Mouse (Mus musculus) CD4-positive, CD25-positive, alpha-beta regulatory T cell, adult 2 months (primary cell): ENCODE measurements around the gene Gm38431.
"Not testable (repeated sequence)": the region's sequence is repeated elsewhere in the genome, so short reads cannot be mapped to it uniquely, and the experiment has no call there.

ENCODE experiments used
- DNase-seq: peaks from one replicate; pipeline ENCODE4 v3.0.0-alpha.2; 2012; ENCODE audit warnings: low read depth, low spot score

The Gm38431 gene

GRCm38 (mm10) chr9:21105760-21106564 lies 14.2 kb upstream of the Gm38431 start:
- no peak for DNase-seq

GRCm38 (mm10) chr9:21104814-21105213 lies 13.0 kb upstream of the Gm38431 start:
- no peak for DNase-seq

DNA sequence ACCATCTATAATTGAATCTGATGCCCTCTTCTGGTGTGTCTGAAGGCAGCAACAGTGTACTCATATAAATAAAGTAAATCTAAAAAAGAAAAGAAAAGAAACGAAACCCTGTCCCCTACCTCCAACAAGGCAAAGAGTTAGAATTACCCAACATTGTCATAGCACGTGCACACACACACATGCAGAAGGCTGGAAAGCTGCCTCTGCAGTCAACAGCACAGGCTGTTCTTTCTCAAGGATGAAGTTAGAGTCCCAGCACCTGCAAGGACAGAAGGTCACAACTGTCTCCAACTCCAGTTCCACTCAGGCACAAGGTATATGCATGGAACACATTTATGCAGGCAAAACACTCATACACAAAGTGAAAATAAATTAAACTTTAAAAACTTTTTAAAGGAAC lies 10.3 kb upstream of the Gm38431 start:
- no peak for DNase-seq

GRCm38 (mm10) chr9:21100447-21101161 lies 8.8 kb upstream of the Gm38431 start:
- DNase-seq: peak; percentile 23

GRCm38 (mm10) chr9:21097793-21098192 lies 6.0 kb upstream of the Gm38431 start:
- DNase-seq: no peak

- DNase-seq: no peak
Measured at GRCm38 (mm10) chr9:21095958-21096357, 4.2 kb upstream of the Gm38431 start.

- DNase-seq: no peak
Measured at GRCm38 (mm10) chr9:21093423-21093822, 1.6 kb upstream of the Gm38431 start.

DNA sequence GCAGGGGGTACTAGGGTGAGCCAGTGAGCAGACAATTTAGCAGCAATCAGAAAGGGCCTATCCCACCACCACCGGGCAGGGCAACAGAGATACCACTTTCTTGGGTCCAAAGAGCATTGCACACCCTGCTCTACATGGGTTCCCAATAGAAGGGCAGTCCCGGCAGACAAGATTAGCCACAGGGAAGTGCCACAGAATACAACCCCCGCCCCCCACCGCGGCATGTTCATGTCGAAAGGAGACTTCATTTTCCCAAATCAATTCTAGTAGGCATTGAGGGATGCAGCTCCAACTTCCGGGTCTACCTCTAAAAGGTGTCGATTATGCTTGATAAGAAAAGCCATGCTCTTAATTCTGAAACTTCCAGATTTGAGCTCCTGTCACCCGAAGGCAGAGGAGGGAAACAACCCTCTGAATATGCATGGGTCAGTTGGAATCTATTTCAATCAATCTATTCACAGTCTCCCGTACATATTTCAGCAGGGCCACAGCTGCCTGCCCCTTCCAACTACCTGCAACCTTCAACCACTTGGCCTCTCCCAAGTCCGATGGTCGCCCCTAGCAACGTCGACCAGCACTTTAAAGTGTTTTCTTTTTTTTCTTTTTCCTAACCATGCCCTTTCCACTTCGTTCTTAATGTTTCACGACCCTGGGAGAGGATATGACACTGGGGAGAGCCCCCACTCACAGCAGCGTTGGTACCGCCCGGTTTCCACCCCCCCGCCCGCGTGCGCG lies 658 bp downstream of the Gm38431 start:
- no peak for DNase-seq

- DNase-seq: no peak
Measured at GRCm38 (mm10) chr9:21090537-21090936, 1.3 kb downstream of the Gm38431 start.

DNA sequence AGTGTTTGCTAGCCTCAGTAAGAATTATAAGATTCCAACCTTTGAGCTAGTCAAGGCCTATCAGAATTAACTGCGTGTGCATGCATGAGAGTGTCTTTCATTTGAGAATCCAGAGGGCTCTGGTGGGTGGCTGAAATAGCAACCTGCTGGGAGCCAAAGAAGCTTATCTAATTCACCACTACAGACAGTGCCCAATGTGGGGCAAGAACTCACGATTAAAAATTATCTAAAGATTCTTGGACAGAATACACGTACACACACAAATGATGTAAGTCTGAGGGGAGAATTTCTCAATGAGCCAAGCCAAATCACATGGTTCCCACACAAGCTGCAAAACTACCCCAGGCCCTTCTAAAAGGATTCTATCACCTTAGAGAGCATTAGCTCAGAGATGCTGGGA lies 8.5 kb downstream of the Gm38431 start:
- no peak for DNase-seq

- DNase-seq: no peak
Measured at GRCm38 (mm10) chr9:21081127-21081526, 10.7 kb downstream of the Gm38431 start.

- no peak for DNase-seq
Measured at GRCm38 (mm10) chr9:21075625-21076024, 16.2 kb downstream of the Gm38431 start.

GRCm38 (mm10) chr9:21074173-21074572 lies 17.6 kb downstream of the Gm38431 start:
- no peak for DNase-seq

- DNase-seq: peak; percentile 90
Measured at GRCm38 (mm10) chr9:21073044-21073840, 18.6 kb downstream of the Gm38431 start, which contains the start of the genes Gm49373 and Fdx1l. Gm49373 (minus strand) TSS chr9:21073096. Fdx1l (minus strand) TSS chr9:21073614.

DNA sequence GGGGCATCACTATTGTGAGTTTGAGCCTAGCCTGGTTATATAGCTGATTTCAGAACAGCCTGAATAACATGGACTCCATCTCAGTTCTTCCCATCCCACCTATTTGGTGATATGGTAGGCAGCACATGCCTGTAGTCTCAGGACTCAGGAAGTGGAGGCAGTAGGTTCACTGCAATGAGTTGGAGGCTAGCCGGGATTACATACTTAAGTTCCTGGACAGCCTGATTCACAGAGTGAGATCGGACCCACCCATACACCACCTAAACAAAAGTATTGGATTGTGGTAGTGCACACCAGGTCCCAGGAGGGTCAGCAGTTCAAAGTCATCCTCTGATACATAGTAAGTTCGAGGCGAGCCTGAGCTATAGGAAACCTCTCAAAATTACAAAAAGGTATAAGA lies 19.2 kb downstream of the Gm38431 start:
- no peak for DNase-seq

DNA sequence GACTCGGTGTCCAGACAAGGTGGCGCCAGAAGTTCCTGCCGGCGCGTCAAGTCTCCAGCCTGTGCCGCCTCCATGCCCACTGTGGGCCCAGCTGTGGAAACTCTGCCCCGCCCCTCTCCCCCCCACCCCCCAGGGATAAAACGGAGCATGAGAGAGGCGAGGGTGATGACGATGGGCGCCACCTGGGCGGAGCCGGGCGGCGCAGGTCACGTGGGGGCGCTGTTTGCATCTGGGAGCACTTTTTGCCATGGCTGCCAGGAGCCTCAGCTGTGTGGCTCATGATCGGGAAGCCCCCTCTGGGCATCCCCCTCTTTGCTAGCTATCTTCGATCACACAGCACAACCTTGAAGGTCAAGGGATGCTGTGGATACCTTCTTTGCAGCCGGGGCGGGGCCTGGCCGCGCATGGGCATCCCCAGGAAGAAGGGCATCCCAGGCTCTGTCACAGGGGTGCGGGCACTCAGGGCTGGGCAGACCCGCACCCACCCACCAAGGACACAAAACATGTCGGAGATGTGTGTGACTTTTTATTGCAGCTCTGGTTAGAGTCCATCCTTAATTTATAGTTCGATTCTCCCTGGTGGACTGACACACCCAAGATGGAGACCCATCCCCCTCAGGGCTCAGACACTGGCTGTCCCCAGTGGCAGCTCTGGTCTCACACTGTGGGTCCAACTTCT lies 24.7 kb downstream of the Gm38431 start, which contains the start of gene Zglp1:
Gene Zglp1, minus strand, starts transcription at position 88 of the 679 bp plus-strand sequence.
- no peak for DNase-seq

DNA sequence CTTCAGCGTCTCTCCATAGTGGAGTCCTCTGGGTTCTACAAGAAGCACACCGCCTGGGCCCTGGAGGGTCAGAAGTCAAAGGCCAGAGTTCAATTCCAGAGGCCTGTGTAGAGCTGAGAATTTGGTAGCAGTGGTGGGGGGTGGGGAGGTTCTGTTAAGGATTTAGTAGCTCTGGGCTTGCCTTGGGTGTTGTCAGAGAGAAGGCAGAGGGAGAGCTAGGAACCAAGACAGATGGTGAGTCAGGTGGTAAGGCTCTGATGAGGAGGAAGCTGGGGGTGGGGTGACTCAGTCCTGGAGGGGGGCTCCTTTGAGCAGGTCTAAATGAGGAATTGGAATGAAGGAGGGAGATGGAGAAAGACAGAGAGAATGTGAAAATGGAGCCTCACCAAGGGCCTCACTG lies 28.9 kb downstream of the Gm38431 start:
- DNase-seq: no peak

DNA sequence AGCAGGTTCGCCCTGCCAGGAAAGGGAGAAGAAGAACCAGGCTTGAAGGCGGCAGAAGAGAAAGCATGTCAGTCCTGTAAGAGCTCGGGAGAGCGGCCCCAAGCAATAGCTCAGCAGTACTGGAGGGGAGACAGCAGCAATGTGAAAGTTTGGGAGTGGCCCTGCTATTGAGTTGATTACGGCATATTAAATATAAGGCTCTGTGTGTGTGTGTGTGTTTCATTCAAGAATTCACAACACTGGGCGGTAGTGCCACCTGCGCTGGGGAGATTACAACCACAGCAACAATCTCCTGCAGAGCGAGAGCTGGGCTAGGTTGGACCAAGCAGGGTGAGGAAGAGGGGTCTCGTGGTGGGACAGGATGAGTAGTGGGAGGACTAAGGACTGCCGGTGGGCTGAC lies 40.2 kb downstream of the Gm38431 start:
- no peak for DNase-seq

DNA sequence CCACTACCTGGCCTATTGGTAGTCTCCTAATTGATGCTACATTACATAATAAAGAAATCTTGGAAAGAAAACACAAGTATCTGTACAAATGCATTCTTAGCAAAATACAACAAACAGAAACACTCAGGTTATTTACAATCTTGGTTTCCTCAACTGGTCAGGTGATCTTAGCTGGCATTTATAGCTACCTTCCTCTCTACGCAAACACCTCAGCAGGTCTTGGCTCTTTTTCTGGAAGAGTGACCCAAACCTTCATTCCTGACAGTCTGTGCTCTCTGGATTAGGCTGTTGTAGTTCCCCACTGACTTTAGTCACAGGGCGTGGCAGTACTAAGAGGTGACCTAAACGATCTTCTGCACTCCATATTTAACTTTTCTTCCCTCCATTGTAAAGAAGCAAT lies 46.6 kb downstream of the Gm38431 start:
- no peak for DNase-seq

GRCm38 (mm10) chr9:21044785-21045184 lies 47.0 kb downstream of the Gm38431 start:
- DNase-seq: not testable (repeated sequence)

GRCm38 (mm10) chr9:21043563-21043962 lies 48.2 kb downstream of the Gm38431 start:
- DNase-seq: no peak
